Mouse (Mus musculus): ENCODE measurements around the gene Pex11b.

DNA sequence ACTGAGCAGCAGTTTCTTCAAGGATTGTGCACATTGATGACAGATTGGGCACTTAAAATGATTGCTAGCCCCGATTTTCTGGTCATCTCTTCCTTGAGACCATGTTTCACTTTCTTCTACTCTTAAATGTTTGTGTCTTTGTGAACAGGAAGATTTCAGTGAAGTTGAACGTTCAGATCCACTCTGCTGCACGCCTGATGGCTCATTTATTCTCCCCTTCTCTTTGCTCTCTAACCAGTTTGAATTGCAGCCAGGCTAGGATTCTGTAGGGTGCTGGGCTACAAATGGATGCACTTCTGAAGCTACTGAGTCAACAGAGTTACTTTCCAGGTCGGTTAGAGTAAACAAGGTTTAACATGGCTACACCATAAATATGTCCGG is 32.5 kb upstream of the Pex11b start:
- TF ChIP-seq CTCF (IDR thresholded peaks at IDR 0.05; ENCODE audit: control insufficient read depth, insufficient read depth, insufficient replicate concordance, low read depth, low read length), result no peak
- no peak for TF ChIP-seq POLR2A (IDR thresholded peaks at IDR 0.05; ENCODE audit: control insufficient read depth, low read depth, low read length)

All from testis, adult 2 months (tissue).